Mouse (Mus musculus) gastrocnemius, postnatal 36 days (tissue): Measurements from ENCODE around the gene Cst7. TPM values are rescaled to one million over a fixed set of nuclear protein-coding genes. Genes with fewer than 3 reads are reported as not detected.

Experiments
- DNase-seq, 2 experiments: peaks; one replicate each; pipeline ENCODE4 v3.0.0; 2022
- intact Hi-C: fragments of 180-260 bp; cut with DNase I; formaldehyde crosslinking; loops from one replicate; pipeline ENCODE4 v1.15.1; 2025
- total RNA-seq, 2 experiments: library from RNA; stranded (reverse); gene quantifications; 2 replicates each; pipeline ENCODE4 v1.2.3; 2021

The Cst7 gene
- total RNA-seq, 2 experiments from 2014 or later = not detected

DNA sequence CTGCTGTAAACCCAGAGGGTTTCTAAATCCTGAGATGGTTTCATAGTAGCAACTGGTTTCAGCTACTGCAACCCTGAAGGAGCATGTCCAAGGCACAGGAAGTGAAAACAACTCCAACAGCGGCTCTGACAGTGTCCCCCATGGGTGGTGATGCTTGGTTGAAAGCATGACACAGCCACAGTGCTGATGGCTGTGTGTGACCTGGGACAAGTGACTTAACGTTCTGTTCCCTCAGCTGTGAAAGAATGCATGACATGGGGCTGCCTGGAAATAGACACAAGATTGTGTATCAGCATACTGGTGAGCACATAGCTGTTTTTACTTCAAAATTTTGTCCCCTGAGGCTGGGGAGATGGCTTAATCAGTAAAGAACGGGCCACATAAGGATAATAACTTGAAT, 51.5 kb downstream of the Cst7 start:
- DNase-seq = no peak

DNA sequence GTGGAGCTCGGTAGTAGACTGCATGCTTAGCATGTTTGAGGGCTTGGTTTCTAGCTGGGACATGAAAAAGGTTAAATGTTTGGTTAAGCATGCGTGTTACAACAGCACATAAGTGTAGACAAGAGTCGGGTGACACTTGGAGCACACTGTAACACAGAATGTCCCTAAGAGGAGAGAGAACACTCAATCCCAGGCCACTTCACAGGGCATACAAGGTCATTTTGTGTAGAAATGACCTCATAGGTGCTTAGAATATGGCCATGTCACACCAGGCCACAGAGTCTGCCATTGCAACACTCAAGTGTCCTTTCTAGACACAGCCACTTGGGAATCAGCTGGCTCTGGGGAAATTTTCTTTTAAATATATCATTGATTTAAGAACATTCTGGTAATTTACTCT, 53.7 kb downstream of the Cst7 start:
- intact Hi-C loops = no loop called here
- no peak for DNase-seq

More for the DNA sequence above, 51.5 kb downstream of the Cst7 start:
- intact Hi-C loops = no loop called here

DNA sequence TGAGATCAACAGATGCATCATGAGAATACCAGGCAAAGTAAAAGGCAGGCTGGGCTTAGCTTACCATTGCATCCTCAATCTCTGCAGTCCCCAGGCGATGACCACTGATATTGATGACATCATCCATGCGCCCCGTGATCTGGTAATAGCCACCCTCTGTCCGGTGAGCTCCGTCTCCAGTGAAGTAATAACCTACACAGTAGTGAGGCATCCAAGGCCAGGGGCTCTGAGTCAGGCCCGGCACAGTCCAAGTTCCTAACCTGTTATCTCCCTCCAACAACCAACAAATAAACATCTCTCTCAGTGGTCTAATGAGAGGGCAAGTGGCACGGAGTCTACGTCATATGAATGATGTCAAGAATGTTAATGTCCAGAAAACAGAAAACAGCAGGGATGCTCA, 54.7 kb downstream of the Cst7 start:
- intact Hi-C loops = no loop called here
- DNase-seq = no peak

DNA sequence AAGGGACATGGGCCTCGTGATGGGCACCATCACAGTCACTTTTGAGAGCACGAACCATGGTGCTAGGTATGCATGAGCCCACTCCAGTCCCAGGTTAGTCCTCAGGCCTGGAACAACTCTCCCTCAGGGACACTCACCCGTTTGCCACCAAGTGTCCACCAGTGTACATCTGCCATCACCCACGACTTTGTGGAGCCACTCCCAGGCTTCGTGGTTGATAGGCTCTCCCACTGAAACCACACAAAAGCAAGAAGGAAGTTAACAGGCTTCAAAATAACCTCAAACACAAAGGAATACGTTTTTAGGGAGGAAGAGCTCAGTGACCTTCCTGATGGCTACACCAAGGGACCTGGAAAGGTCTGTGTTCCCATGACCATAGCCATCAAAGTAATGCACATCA, 56.9 kb downstream of the Cst7 start:
- intact Hi-C loops = no loop called here

More for the DNA sequence above, 56.9 kb downstream of the Cst7 start:
- no peak for DNase-seq

Other genes starting within 250 kb of the Cst7 start
- 1 to 10 TPM in 1 of 2 experiments, not detected in 1; 1.9 TPM for gene Gm10130, start 246.7 kb upstream of the Cst7 start, total RNA-seq
- 1 to 10 TPM; 1.3 to 1.4 TPM for gene 3300002I08Rik, start 207.7 kb upstream of the Cst7 start, total RNA-seq
- gene Zfp442, start 118.9 kb upstream of the Cst7 start, total RNA-seq = 1 to 10 TPM; 1.4 to 2.0 TPM
- not detected for gene Zfp345, start 85.3 kb upstream of the Cst7 start, total RNA-seq
- 10 to 100 TPM; 16.0 to 19.3 TPM for gene Apmap, start 38.2 kb downstream of the Cst7 start, total RNA-seq
- gene Acss1, start 98.1 kb downstream of the Cst7 start, total RNA-seq = 10 to 100 TPM; 10.7 to 26.5 TPM
- not detected for gene Vsx1, start 118.9 kb downstream of the Cst7 start, total RNA-seq
- 1 to 10 TPM; 7.2 to 8.1 TPM for gene Entpd6, start 178.6 kb downstream of the Cst7 start, total RNA-seq
- gene Pygb, start 216.3 kb downstream of the Cst7 start, total RNA-seq = 1 to 10 TPM; 4.2 to 4.6 TPM